Mouse (Mus musculus) right cerebral cortex, postnatal 25 days (tissue): ENCODE data around the gene Srsf12.
A peak's percentile ranks its signal among the peaks of the same experiment; 100 is the strongest.

Source experiments
- DNase-seq: peaks from one replicate; pipeline ENCODE4 v3.0.0; 2022

Srsf12 gene

DNA sequence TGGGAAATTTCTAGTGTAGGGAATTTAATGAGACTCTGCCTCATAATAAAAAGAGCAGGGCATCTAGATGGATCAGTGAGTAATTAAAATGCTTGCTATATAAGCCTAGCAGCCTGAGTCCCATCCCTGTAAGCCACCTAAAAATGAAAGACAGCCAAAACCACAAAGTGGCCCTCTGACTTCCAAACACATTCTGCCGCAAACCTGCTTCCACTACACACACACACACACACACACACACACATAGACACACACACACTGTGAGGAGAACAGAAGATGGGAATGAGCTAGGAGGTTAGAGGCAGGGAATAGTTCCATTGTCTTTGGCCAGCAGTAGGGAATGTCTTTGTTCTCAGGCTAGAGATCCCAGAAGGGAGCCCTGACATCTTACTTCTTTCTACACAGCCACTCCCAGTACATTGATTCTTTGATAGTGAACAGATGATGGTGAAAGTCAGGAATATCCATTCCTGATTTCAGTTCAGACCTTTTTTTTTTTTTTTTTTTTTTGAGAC, 41.0 kb downstream of the Srsf12 start:
- DNase-seq, result no peak

GRCm38 (mm10) chr4:33250867-33251266, 42.1 kb downstream of the Srsf12 start:
- no peak for DNase-seq

DNA sequence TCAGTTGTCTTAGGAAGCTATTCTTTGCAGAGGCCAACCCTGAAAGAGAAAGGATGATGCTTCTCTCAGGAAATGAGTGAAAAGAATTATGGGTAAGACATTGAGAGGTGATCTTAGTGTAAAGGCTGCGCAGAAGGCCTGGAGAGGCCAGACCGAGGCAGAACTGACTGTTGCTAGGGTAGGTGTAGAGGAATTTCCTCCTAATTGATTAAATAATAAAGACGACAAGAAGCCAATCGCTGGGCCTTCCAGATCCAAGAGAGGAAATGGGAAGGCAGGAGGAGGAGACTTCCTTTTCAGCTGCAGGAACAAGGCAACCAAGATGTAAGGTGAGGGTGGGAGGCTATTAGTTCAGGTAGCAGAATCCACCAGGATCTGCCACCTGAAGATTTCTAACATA, 45.9 kb downstream of the Srsf12 start:
- no peak for DNase-seq

DNA sequence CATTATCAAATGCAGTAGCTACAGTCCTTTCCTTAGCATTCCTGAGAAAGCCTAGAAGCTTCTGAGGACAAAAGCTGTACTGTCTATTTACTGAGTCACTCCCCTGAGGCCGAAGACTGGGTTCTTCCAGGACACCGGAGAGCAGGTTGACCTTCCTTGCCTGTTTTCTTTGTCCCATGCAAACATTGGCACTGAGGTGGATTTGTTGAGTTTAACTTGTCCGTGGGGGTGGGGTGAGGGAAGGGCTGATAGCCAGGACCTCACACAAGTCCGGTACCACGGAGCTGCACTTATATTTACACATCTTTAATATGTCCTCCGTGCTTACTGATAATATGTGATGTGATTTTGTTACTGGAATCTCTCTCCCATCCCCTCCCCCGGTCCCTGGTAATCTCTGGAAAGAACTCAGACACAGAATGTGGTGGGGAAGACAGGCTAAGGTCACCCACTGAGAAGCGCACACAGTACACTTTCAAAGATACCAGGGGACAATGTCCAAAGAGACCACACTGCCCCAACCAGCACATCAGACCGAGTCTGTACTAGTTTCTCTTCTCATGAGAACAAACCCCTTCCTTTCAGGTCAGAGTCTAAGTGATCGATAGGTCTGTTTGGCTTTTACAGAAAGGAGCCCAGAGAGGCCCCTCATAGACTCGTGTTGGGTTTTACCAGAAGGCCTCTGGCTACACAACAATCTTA, 48.6 kb downstream of the Srsf12 start:
- no peak for DNase-seq

DNA sequence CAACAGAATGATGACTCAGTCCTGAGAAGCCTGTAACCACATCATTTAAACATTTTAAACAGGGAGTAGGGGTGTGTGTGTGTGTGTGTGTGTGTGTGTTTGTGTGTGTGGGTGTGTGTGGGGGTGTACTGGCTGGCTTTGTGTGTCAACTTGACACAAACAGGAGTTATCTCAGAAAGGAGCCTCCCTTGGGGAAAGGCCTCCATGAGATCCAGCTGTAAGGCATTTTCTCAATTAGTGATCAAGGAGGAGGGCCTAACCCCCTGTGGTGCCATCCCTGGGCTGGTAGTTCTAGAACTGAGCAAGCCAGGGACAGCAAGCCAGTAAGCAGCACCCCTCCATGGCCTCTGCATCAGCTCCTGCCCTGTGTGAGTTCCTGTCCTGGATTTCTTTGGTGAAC, 51.5 kb downstream of the Srsf12 start:
- DNase-seq, result no peak

DNA sequence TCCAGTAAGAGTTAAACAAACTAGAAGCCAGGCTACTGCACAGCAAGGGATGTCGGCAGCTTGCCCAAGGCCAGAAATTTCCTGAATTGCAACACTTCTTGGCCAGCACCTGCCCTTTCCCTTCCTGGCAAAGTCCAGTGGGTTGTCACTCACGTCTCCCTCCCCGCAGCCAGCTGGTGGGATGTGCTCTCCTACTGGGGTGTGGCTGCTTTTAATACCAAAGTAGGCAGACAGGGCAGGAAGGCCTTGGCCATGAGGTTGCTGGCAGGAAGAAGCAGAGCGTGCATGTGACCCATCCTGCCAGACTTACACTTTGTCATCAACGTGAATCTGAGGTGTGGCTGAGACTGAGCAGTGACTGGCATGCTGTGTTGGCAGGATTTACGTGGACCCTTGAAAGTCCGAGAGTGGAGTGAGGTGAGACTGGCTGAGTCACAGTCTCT, 52.5 kb downstream of the Srsf12 start:
- DNase-seq, result peak; percentile 23

DNA sequence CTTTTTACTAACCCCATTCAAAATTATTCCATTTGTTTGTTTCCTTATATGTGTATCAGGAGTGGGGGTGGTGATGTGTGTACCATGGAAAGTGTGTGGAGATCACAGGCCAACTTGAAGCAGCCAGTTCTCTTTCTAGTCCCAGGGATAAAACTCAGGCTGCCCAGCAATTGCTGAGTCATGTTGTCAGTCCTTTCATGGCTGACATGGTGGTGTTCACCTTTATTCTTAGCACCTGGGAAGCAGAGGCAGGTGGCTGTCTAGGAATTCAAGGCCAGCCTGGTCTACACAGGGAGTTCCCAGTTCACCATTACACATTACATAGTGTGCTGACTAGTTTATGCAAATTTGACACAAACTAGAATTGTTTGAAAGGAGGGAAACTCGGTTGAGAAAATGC, 54.1 kb downstream of the Srsf12 start:
- DNase-seq, result no peak

- no peak for DNase-seq
Observed at GRCm38 (mm10) chr4:33264979-33265726, 56.4 kb downstream of the Srsf12 start.

DNA sequence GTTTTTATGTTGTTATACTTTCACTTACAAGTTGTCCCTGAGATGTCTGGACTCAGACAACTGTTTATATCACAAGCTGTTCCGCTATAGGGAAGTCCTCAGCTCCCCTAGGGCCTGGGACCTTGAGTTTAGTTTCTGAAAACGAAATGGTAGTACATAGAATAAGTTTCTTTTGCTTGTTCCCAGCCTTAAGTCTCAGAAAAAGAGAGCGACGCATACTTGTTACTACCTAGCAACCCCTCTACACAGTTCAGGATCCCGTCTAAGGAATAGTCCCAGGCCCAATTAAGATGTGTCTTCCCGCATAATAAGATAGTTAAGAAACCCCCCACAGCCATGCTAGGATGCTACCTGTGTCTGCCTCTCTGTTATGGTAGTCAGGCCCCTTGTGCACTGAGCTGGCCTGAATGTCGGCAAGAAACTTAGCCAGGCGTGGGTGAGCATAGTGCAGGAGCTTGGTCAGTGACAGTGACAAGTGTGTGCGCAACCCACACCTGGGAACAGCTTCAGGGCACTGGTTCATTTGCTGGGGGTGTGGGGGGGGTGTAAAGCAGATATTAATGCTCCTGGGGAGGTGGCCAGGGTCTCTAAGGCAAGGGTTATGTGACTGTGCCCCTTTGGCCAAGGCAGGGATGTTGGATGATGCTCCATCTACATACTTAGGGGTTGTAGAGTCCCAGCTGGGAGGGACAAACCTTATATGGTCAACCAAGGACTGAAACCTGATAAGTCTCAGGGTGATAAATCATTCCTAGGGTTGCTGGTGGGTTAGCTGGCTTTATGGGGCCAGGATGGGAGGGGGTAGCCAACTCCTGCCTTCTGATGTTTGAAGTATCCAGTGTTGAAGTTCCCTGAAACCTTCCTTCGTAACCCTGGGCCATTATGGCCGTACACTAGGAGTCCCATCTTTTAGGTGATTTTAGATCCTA, 61.9 kb downstream of the Srsf12 start:
- DNase-seq, result no peak

DNA sequence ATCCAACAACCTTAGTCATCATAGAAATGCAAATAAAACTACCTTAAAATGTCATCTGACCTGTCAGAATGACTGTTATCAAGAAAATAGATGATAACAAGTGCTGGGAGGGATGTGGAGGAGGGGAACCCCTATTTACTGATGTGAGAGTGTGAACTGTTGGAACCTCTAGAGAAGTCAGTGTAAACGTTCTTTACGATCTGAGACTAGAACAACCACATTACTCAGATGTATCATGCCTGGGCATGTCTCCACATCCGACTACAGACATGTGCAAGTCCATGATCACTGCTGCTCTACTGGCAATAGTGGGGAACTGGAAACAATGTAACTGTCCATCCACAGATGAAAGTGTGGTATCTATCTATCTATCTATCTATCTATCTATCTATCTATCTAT, 64.6 kb downstream of the Srsf12 start:
- no peak for DNase-seq

- DNase-seq, result no peak
Observed at GRCm38 (mm10) chr4:33281891-33282685, 73.3 kb downstream of the Srsf12 start.
